Mouse (Mus musculus): Measurements from ENCODE around the gene Mcee. TPM values are rescaled to one million over a fixed set of nuclear protein-coding genes. Genes with fewer than 3 reads are reported as not detected.

The Mcee gene
- polyA plus RNA-seq, 1 experiment from 2014 or later: 51.3 TPM

GRCm38 (mm10) chr7:64392819-64393151 lies 378 bp downstream of the Mcee start:
- Histone ChIP-seq H3K4me2 (ENCODE audit: low read depth, low read length) (peak overlapping the region; percentile 72), H3K9me3 (replicated peaks; ENCODE audit: control insufficient read depth, low read length) (no peaks in the 10 kb centered on the region), H3K4me1 (ENCODE audit: control insufficient read depth, low read depth, low read length) (peaks cover 13% of the 10 kb centered on the region), H3K27me3 (ENCODE audit: control insufficient read depth, insufficient read depth, low read depth, low read length) (no peaks in the 10 kb centered on the region), H3K36me3 (ENCODE audit: control insufficient read depth, insufficient read depth) (peaks cover 2% of the 10 kb centered on the region), H3K4me3 (ENCODE audit: low read depth, low read length) (peak overlapping the region; percentile 73), H3K9ac (ENCODE audit: low read depth, low read length) (peak overlapping the region; percentile 91), H3K27ac (ENCODE audit: low read length) (peak overlapping the region; percentile 82)
- WGBS (ENCODE audit: insufficient replicate concordance): 1% methylated on average over 15 of the region's 15 CpGs
- no peak; the same call in 1 of the 2 replicates for ATAC-seq (ENCODE audit: low read depth)

GRCm38 (mm10) chr7:64400725-64401124 lies 8.3 kb downstream of the Mcee start:
- Histone ChIP-seq H3K9ac (ENCODE audit: low read depth, low read length) (no peak overlapping the region), H3K36me3 (ENCODE audit: control insufficient read depth, insufficient read depth) (no peaks in the 10 kb centered on the region), H3K27me3 (ENCODE audit: control insufficient read depth, insufficient read depth, low read depth, low read length) (no peaks in the 10 kb centered on the region), H3K4me3 (ENCODE audit: low read depth, low read length) (no peak overlapping the region), H3K4me1 (ENCODE audit: control insufficient read depth, low read depth, low read length) (no peaks in the 10 kb centered on the region), H3K4me2 (ENCODE audit: low read depth, low read length) (no peak overlapping the region), H3K27ac (ENCODE audit: low read length) (no peak overlapping the region), H3K9me3 (replicated peaks; ENCODE audit: control insufficient read depth, low read length) (no peaks in the 10 kb centered on the region)
- WGBS (ENCODE audit: insufficient replicate concordance): 67% methylated on average over 1 of the region's 1 CpGs
- no peak for ATAC-seq (ENCODE audit: low read depth)

GRCm38 (mm10) chr7:64402452-64402851 lies 10.0 kb downstream of the Mcee start:
- Histone ChIP-seq H3K4me1 (ENCODE audit: control insufficient read depth, low read depth, low read length) (no peaks in the 10 kb centered on the region), H3K4me2 (ENCODE audit: low read depth, low read length) (no peak overlapping the region), H3K27ac (ENCODE audit: low read length) (no peak overlapping the region), H3K9ac (ENCODE audit: low read depth, low read length) (no peak overlapping the region), H3K9me3 (replicated peaks; ENCODE audit: control insufficient read depth, low read length) (no peaks in the 10 kb centered on the region), H3K27me3 (ENCODE audit: control insufficient read depth, insufficient read depth, low read depth, low read length) (no peaks in the 10 kb centered on the region), H3K4me3 (ENCODE audit: low read depth, low read length) (no peak overlapping the region), H3K36me3 (ENCODE audit: control insufficient read depth, insufficient read depth) (no peaks in the 10 kb centered on the region)
- WGBS (ENCODE audit: insufficient replicate concordance): 65% methylated on average over 4 of the region's 4 CpGs
- ATAC-seq (ENCODE audit: low read depth): no peak

GRCm38 (mm10) chr7:64403989-64404388 lies 11.6 kb downstream of the Mcee start:
- H3K36me3 ChIP-seq (ENCODE audit: control insufficient read depth, insufficient read depth): no peaks in the 10 kb centered on the region
- H3K9me3 ChIP-seq (replicated peaks; ENCODE audit: control insufficient read depth, low read length): no peaks in the 10 kb centered on the region
- no peak overlapping the region for H3K9ac ChIP-seq (ENCODE audit: low read depth, low read length)
- WGBS (ENCODE audit: insufficient replicate concordance): 55% methylated on average over 8 of the region's 8 CpGs
- ATAC-seq (ENCODE audit: low read depth): no peak
- no peaks in the 10 kb centered on the region for H3K4me1 ChIP-seq (ENCODE audit: control insufficient read depth, low read depth, low read length)
- no peaks in the 10 kb centered on the region for H3K27me3 ChIP-seq (ENCODE audit: control insufficient read depth, insufficient read depth, low read depth, low read length)
- H3K4me3 ChIP-seq (ENCODE audit: low read depth, low read length): no peak overlapping the region
- H3K27ac ChIP-seq (ENCODE audit: low read length): no peak overlapping the region
- no peak overlapping the region for H3K4me2 ChIP-seq (ENCODE audit: low read depth, low read length)

GRCm38 (mm10) chr7:64424861-64425260 lies 32.5 kb downstream of the Mcee start:
- Histone ChIP-seq H3K27me3 (ENCODE audit: control insufficient read depth, insufficient read depth, low read depth, low read length) (no peaks in the 10 kb centered on the region), H3K9ac (ENCODE audit: low read depth, low read length) (no peak overlapping the region), H3K9me3 (replicated peaks; ENCODE audit: control insufficient read depth, low read length) (no peaks in the 10 kb centered on the region), H3K36me3 (ENCODE audit: control insufficient read depth, insufficient read depth) (no peaks in the 10 kb centered on the region), H3K27ac (ENCODE audit: low read length) (no peak overlapping the region), H3K4me3 (ENCODE audit: low read depth, low read length) (no peak overlapping the region), H3K4me2 (ENCODE audit: low read depth, low read length) (no peak overlapping the region), H3K4me1 (ENCODE audit: control insufficient read depth, low read depth, low read length) (no peaks in the 10 kb centered on the region)
- WGBS (ENCODE audit: insufficient replicate concordance): 50% methylated on average over 5 of the region's 5 CpGs
- no peak for ATAC-seq (ENCODE audit: low read depth)

- H3K4me3 ChIP-seq (ENCODE audit: low read depth, low read length): no peak overlapping the region
- no peak overlapping the region for H3K4me2 ChIP-seq (ENCODE audit: low read depth, low read length)
- no peak for ATAC-seq (ENCODE audit: low read depth)
- H3K36me3 ChIP-seq (ENCODE audit: control insufficient read depth, insufficient read depth): no peaks in the 10 kb centered on the region
- no peak overlapping the region for H3K27ac ChIP-seq (ENCODE audit: low read length)
- H3K27me3 ChIP-seq (ENCODE audit: control insufficient read depth, insufficient read depth, low read depth, low read length): no peaks in the 10 kb centered on the region
- H3K4me1 ChIP-seq (ENCODE audit: control insufficient read depth, low read depth, low read length): no peaks in the 10 kb centered on the region
- H3K9ac ChIP-seq (ENCODE audit: low read depth, low read length): no peak overlapping the region
- WGBS (ENCODE audit: insufficient replicate concordance): 34% methylated on average over 5 of the region's 5 CpGs
- H3K9me3 ChIP-seq (replicated peaks; ENCODE audit: control insufficient read depth, low read length): no peaks in the 10 kb centered on the region
Observed at GRCm38 (mm10) chr7:64439595-64440518, 47.5 kb downstream of the Mcee start.

- Histone ChIP-seq H3K4me3 (ENCODE audit: low read depth, low read length) (no peak overlapping the region), H3K27me3 (ENCODE audit: control insufficient read depth, insufficient read depth, low read depth, low read length) (no peaks in the 10 kb centered on the region), H3K4me2 (ENCODE audit: low read depth, low read length) (no peak overlapping the region), H3K4me1 (ENCODE audit: control insufficient read depth, low read depth, low read length) (no peaks in the 10 kb centered on the region), H3K9me3 (replicated peaks; ENCODE audit: control insufficient read depth, low read length) (no peaks in the 10 kb centered on the region), H3K36me3 (ENCODE audit: control insufficient read depth, insufficient read depth) (no peaks in the 10 kb centered on the region), H3K27ac (ENCODE audit: low read length) (no peak overlapping the region), H3K9ac (ENCODE audit: low read depth, low read length) (no peak overlapping the region)
- WGBS (ENCODE audit: insufficient replicate concordance): 58% methylated on average over 8 of the region's 8 CpGs
- ATAC-seq (ENCODE audit: low read depth): no peak
Observed at GRCm38 (mm10) chr7:64440519-64440918, 48.1 kb downstream of the Mcee start.

GRCm38 (mm10) chr7:64450631-64451030 lies 58.2 kb downstream of the Mcee start:
- Histone ChIP-seq H3K4me2 (ENCODE audit: low read depth, low read length) (no peak overlapping the region), H3K9ac (ENCODE audit: low read depth, low read length) (no peak overlapping the region), H3K36me3 (ENCODE audit: control insufficient read depth, insufficient read depth) (no peaks in the 10 kb centered on the region), H3K4me1 (ENCODE audit: control insufficient read depth, low read depth, low read length) (no peaks in the 10 kb centered on the region), H3K9me3 (replicated peaks; ENCODE audit: control insufficient read depth, low read length) (no peaks in the 10 kb centered on the region), H3K27ac (ENCODE audit: low read length) (no peak overlapping the region), H3K4me3 (ENCODE audit: low read depth, low read length) (no peak overlapping the region), H3K27me3 (ENCODE audit: control insufficient read depth, insufficient read depth, low read depth, low read length) (no peaks in the 10 kb centered on the region)
- 78% methylated on average over 13 of the region's 13 CpGs for WGBS (ENCODE audit: insufficient replicate concordance)
- ATAC-seq (ENCODE audit: low read depth): no peak

GRCm38 (mm10) chr7:64451441-64451840 lies 59.0 kb downstream of the Mcee start:
- no peak overlapping the region for H3K4me3 ChIP-seq (ENCODE audit: low read depth, low read length)
- WGBS (ENCODE audit: insufficient replicate concordance): 69% methylated on average over 4 of the region's 4 CpGs
- no peaks in the 10 kb centered on the region for H3K9me3 ChIP-seq (replicated peaks; ENCODE audit: control insufficient read depth, low read length)
- H3K9ac ChIP-seq (ENCODE audit: low read depth, low read length): no peak overlapping the region
- H3K4me1 ChIP-seq (ENCODE audit: control insufficient read depth, low read depth, low read length): no peaks in the 10 kb centered on the region
- H3K27ac ChIP-seq (ENCODE audit: low read length): no peak overlapping the region
- no peaks in the 10 kb centered on the region for H3K27me3 ChIP-seq (ENCODE audit: control insufficient read depth, insufficient read depth, low read depth, low read length)
- H3K4me2 ChIP-seq (ENCODE audit: low read depth, low read length): no peak overlapping the region
- no peaks in the 10 kb centered on the region for H3K36me3 ChIP-seq (ENCODE audit: control insufficient read depth, insufficient read depth)
- ATAC-seq (ENCODE audit: low read depth): no peak
